Mouse (Mus musculus) stomach, embryonic 15.5 days (tissue): ENCODE data around the gene Adarb1. TPM values are rescaled to one million over a fixed set of nuclear protein-coding genes. Genes with fewer than 3 reads are reported as not detected.
A peak's percentile ranks its signal among the peaks of the same experiment; 100 is the strongest.

Experiments
- ATAC-seq: fragments of 200-750 bp; cut with Nextera tagmentation; 2 replicates; pipeline ENCODE4 v1.8.0; 2017; ENCODE audit warnings: low read depth, moderate number of reproducible peaks, moderate TSS enrichment; ENCODE audit not compliant: insufficient read depth, low FRiP score
- H3K27ac ChIP-seq: fragments of 300-500 bp; sonication (generic); 2 replicates; pipeline ENCODE4 v1.5.1; 2015; ENCODE audit warnings: mild to moderate bottlenecking, inconsistent platforms
- H3K27me3 ChIP-seq: fragments of 300-500 bp; sonication (generic); replicated peaks from 2 replicates; pipeline ENCODE4 v1.6.1; 2015; ENCODE audit warnings: inconsistent platforms
- H3K36me3 ChIP-seq: fragments of 300-500 bp; sonication (generic); 2 replicates; pipeline ENCODE4 v1.6.1; 2015; ENCODE audit warnings: inconsistent platforms
- H3K4me1 ChIP-seq: fragments of 300-500 bp; sonication (generic); 2 replicates; pipeline ENCODE4 v1.6.1; 2015; ENCODE audit warnings: inconsistent platforms
- H3K4me2 ChIP-seq: fragments of 300-500 bp; sonication (generic); 2 replicates; pipeline ENCODE4 v1.6.1; 2015; ENCODE audit warnings: mild to moderate bottlenecking, inconsistent platforms
- H3K4me3 ChIP-seq: fragments of 300-500 bp; sonication (generic); replicated peaks from 2 replicates; pipeline ENCODE4 v1.5.1; 2015; ENCODE audit warnings: inconsistent platforms
- H3K9ac ChIP-seq: fragments of 300-500 bp; sonication (generic); 2 replicates; pipeline ENCODE4 v1.6.1; 2015; ENCODE audit warnings: inconsistent platforms
- H3K9me3 ChIP-seq: fragments of 300-500 bp; sonication (generic); 2 replicates; pipeline ENCODE4 v1.6.1; 2016; ENCODE audit warnings: inconsistent platforms
- WGBS: fragments of 180-500 bp; shearing (Covaris S2); methylation state at CpG from one replicate; pipeline ENCODE4 v1.1.7; 2015; 5-methylcytosine and 5-hydroxymethylcytosine counted together
- polyA plus RNA-seq: library from polyadenylated mRNA; unstranded; fragments of >200 nt; fragmentation: Nextera tagmentation; extraction: Ambion mirVana; gene quantifications from 2 replicates; pipeline ENCODE4 v1.2.1, GENCODE M21; 2015

Adarb1 gene
- polyA plus RNA-seq, 1 experiment from 2014 or later: 7.2 TPM

DNA sequence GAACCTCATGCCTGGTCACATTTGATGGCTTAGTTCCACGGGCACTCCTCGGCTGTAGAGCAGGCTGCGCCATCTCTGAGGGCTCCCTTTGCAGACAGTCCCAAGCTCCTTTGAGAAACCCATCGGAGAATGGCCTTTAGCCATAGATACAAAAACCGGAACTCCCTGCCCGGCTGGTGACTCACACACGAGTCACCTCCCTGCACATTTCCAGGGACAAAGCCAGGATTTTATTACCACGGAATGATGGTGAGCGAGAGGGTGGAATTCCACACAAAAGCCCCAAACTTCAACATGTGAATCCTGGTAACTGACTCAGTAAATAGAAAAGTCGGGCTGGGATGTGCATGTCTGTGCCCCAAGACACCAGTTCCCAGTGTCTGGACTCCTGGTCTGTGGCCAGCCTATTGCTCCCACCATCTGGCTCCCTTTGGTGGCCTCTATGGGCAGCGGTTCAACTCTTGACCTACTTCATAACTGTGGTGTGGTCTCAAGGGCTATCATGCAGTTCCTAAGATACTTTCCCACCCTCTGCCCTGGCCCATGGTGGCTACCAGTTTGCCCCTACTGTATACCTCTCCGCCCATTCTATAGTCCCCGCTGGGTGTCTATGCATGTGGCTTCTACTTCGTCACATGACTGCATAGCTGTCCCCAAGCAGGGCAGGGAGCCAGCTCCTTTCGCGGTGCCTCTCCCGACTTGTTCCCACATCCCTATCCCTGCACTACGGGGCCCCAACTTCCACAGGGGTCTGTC is 166.1 kb downstream of the Adarb1 start:
- H3K9me3 ChIP-seq: no peaks in the 10 kb centered on the region
- ATAC-seq: peak; percentile 33
- no peaks in the 10 kb centered on the region for H3K27me3 ChIP-seq
- H3K36me3 ChIP-seq: no peaks in the 10 kb centered on the region
- peak overlapping the region; percentile 70 for H3K27ac ChIP-seq
- peaks cover 43% of the 10 kb centered on the region for H3K4me1 ChIP-seq
- H3K4me2 ChIP-seq: peak overlapping the region; percentile 46
- no peak overlapping the region for H3K9ac ChIP-seq
- WGBS: 54% methylated on average over 18 of the region's 18 CpGs
- H3K4me3 ChIP-seq: no peak overlapping the region; the same call in 1 of the 2 replicates

- peaks cover 44% of the 10 kb centered on the region for H3K4me1 ChIP-seq
- no peaks in the 10 kb centered on the region for H3K9me3 ChIP-seq
- H3K4me2 ChIP-seq: peak overlapping the region; percentile 46
- 30% methylated on average over 18 of the region's 18 CpGs for WGBS
- no peak overlapping the region for H3K9ac ChIP-seq
- no peak for ATAC-seq
- H3K27me3 ChIP-seq: no peaks in the 10 kb centered on the region
- peak overlapping the region; percentile 70 for H3K27ac ChIP-seq
- no peak overlapping the region; the same call in 1 of the 2 replicates for H3K4me3 ChIP-seq
- no peaks in the 10 kb centered on the region for H3K36me3 ChIP-seq
Observed at GRCm38 (mm10) chr10:77251223-77251783, 166.8 kb downstream of the Adarb1 start.

DNA sequence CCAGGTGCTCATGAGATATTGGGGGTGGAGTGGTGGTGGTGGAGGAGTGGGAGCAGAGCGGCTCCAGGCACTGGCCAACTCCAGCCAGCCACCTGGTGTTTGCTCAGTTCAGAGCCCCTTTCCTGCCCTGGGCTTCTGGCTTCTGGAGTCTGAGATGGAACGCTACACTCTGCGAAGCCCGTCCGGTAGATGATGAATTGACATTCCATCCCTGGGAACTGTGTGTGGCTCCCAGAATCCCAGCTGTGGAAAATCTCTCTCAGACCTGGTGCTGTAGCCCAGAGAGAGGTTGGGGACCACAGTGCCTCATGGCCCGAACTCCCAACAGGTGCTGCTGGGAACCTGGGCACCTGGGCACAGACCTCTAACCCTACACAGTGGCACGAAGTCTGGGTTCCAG is 170.4 kb downstream of the Adarb1 start:
- Histone ChIP-seq H3K4me3 (no peak overlapping the region), H3K27ac (peak overlapping the region; percentile 32; the same call in 1 of the 2 replicates), H3K4me1 (peaks cover 41% of the 10 kb centered on the region), H3K27me3 (no peaks in the 10 kb centered on the region), H3K36me3 (no peaks in the 10 kb centered on the region), H3K9ac (no peak overlapping the region), H3K9me3 (no peaks in the 10 kb centered on the region), H3K4me2 (no peak overlapping the region)
- WGBS: 30% methylated on average over 7 of the region's 7 CpGs
- ATAC-seq: peak; percentile 24; the same call in 1 of the 2 replicates

GRCm38 (mm10) chr10:77247048-77247447 is 171.0 kb downstream of the Adarb1 start:
- WGBS: 69% methylated on average over 5 of the region's 5 CpGs
- Histone ChIP-seq H3K27me3 (no peaks in the 10 kb centered on the region), H3K9me3 (no peaks in the 10 kb centered on the region), H3K4me3 (no peak overlapping the region), H3K27ac (0 out of 2 replicates have a peak overlapping the region, but pooled peaks have one; percentile 32), H3K9ac (no peak overlapping the region), H3K4me1 (peaks cover 34% of the 10 kb centered on the region), H3K36me3 (no peaks in the 10 kb centered on the region), H3K4me2 (no peak overlapping the region)
- ATAC-seq: no peak

GRCm38 (mm10) chr10:77244777-77245176 is 173.3 kb downstream of the Adarb1 start:
- Histone ChIP-seq H3K9me3 (no peaks in the 10 kb centered on the region), H3K4me2 (no peak overlapping the region), H3K36me3 (no peaks in the 10 kb centered on the region), H3K27me3 (no peaks in the 10 kb centered on the region), H3K4me3 (no peak overlapping the region), H3K4me1 (peaks cover 17% of the 10 kb centered on the region), H3K9ac (no peak overlapping the region), H3K27ac (no peak overlapping the region)
- ATAC-seq: no peak
- 91% methylated on average over 6 of the region's 6 CpGs for WGBS

- H3K4me2 ChIP-seq: no peak overlapping the region
- peaks cover 17% of the 10 kb centered on the region for H3K4me1 ChIP-seq
- ATAC-seq: no peak
- no peak overlapping the region for H3K4me3 ChIP-seq
- WGBS: 77% methylated on average over 11 of the region's 11 CpGs
- H3K27me3 ChIP-seq: no peaks in the 10 kb centered on the region
- H3K27ac ChIP-seq: peak overlapping the region; percentile 73
- no peaks in the 10 kb centered on the region for H3K9me3 ChIP-seq
- H3K9ac ChIP-seq: no peak overlapping the region
- no peaks in the 10 kb centered on the region for H3K36me3 ChIP-seq
Observed at GRCm38 (mm10) chr10:77243572-77244161, 174.4 kb downstream of the Adarb1 start.

DNA sequence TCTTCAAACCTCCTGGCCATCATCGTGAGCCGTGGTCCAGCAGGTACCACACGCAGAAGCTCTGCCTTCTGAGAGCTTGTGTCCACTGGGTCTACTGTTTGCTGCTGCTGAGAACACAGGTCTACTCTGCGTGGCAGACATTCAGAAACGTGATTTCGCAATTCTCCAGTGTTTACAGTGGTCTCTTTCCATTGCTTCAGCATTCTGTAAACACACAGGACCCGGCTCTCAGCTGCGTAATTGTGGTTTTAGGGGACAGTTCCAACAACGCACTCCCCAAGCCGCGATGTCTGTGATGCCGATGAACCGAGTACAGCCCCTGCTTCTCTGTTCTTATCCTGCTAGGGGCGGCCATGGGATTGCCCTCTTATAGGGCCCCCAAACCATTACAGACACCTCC is 175.2 kb downstream of the Adarb1 start:
- Histone ChIP-seq H3K27ac (peak overlapping the region; percentile 73), H3K36me3 (no peaks in the 10 kb centered on the region), H3K4me2 (no peak overlapping the region), H3K4me3 (no peak overlapping the region), H3K9me3 (no peaks in the 10 kb centered on the region), H3K4me1 (peaks cover 15% of the 10 kb centered on the region), H3K9ac (no peak overlapping the region), H3K27me3 (no peaks in the 10 kb centered on the region)
- no peak for ATAC-seq
- 57% methylated on average over 14 of the region's 14 CpGs for WGBS

- Histone ChIP-seq H3K27ac (peak overlapping the region; percentile 41; the same call in 1 of the 2 replicates), H3K9me3 (no peaks in the 10 kb centered on the region), H3K27me3 (no peaks in the 10 kb centered on the region), H3K4me1 (peaks cover 12% of the 10 kb centered on the region), H3K9ac (no peak overlapping the region), H3K4me3 (no peak overlapping the region), H3K4me2 (no peak overlapping the region), H3K36me3 (no peaks in the 10 kb centered on the region)
- WGBS: 78% methylated on average over 3 of the region's 3 CpGs
- no peak for ATAC-seq
Observed at GRCm38 (mm10) chr10:77242396-77242795, 175.7 kb downstream of the Adarb1 start.

DNA sequence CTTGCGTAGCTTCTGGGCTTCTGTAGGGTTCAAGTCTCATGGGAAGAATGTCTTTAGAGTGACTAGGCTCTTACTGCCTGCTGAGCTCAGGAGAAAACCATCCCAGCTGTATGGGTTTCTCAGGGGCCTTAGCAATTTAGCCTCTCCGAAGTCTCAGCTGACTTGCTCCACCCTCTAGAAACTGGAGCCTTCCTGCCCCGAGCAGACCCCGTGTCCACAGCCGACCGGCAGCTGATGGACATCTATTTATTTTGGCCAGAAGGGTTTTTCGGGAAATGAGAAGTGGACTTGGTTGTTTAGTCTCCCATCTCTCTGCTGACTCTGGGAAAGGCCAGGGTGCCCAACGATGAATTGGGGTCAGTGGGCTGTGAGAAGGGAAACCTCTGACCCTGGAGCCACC is 177.3 kb downstream of the Adarb1 start:
- Histone ChIP-seq H3K9ac (no peak overlapping the region), H3K4me3 (no peak overlapping the region), H3K27ac (peak overlapping the region; percentile 16; the same call in 1 of the 2 replicates), H3K9me3 (no peaks in the 10 kb centered on the region), H3K27me3 (no peaks in the 10 kb centered on the region), H3K4me2 (no peak overlapping the region), H3K36me3 (no peaks in the 10 kb centered on the region), H3K4me1 (peaks cover 7% of the 10 kb centered on the region; the same call in 1 of the 2 replicates)
- ATAC-seq: no peak
- WGBS: 44% methylated on average over 8 of the region's 8 CpGs

Other genes starting within 250 kb of the Adarb1 start
- gene Pofut2, start 159.1 kb downstream of the Adarb1 start, polyA plus RNA-seq: 117 and 124 TPM in 2 replicates
- 36.1 and 40.0 TPM in 2 replicates for gene Fam207a, start 97.5 kb upstream of the Adarb1 start, polyA plus RNA-seq
- 6.0 and 6.9 TPM in 2 replicates for gene Itgb2, start 112.0 kb upstream of the Adarb1 start, polyA plus RNA-seq
- 174 and 178 TPM in 2 replicates for gene Pttg1ip, start 163.4 kb upstream of the Adarb1 start, polyA plus RNA-seq
- gene Sumo3, start 187.8 kb upstream of the Adarb1 start, polyA plus RNA-seq: 324 and 334 TPM in 2 replicates
- gene Gm49325, start 187.9 kb upstream of the Adarb1 start, polyA plus RNA-seq: 4.8 TPM in 1 of 2 replicates, not detected in the other
- gene Ube2g2, start 204.0 kb upstream of the Adarb1 start, polyA plus RNA-seq: 70.7 and 73.3 TPM in 2 replicates